In the genomic region with DNA sequence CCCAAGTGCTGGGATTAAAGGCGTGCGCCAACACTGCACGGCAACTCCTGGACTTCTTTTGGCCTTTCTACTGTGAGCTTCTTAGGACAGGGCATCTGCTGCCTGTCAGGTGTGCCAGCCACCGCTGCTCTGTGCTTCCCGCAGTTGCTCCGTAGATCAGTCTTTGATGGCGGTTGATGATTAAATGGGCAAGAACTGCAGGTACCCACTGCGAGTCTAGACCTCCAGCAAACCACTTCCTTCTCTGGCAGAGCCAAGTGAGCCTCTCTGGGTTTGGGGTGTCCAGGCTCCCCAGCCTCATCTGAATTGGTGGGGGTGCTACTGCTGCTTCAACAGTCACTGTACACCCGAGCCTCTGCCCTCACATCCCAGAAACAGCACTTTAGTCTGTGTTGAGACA, we compare ENCODE assay signal across 13 mouse cellular contexts. TPM values are rescaled to one million over a fixed set of nuclear protein-coding genes. Genes with fewer than 3 reads are reported as not detected.
DNase-seq lines count a peak whose midpoint lies in the region; ATAC-seq and TF ChIP-seq lines count a peak whose summit lies in the region.
"Had no signal": no experiment of that assay in that cellular context is flagged by ENCODE, and none has a peak within 500 bp of the region (broad histone marks: within the 10 kb centered on the region; RNA-seq: fewer than 3 reads in every experiment).

No protein-coding gene starts in this region.

- 85% methylated on average over 9 of the region's 9 CpGs for WGBS in kidney, embryonic 15.5 days
- WGBS in spleen, adult 2 months = 45% methylated on average over 9 of the region's 9 CpGs

- H3K4me3 ChIP-seq in kidney, embryonic 15.5 days (replicated peaks) = no peak overlapping the region
- no peak overlapping the region for H3K4me3 ChIP-seq in spleen, adult 2 months (ENCODE audit: extremely low read depth, insufficient read depth, insufficient read length)
- no peak overlapping the region for H3K4me3 ChIP-seq in brown adipose tissue, adult 24 weeks (ENCODE audit: insufficient read depth, low read depth, low read length)
- H3K4me3 ChIP-seq: forebrain, embryonic 15.5 days; hindbrain, embryonic 13.5 days had no signal

- DNase-seq in kidney, postnatal 10 days = no peak
- DNase-seq in spleen, adult 2 months (ENCODE audit: low read depth in 1 of 2, low spot score in 2 of 2) = no peak
- no peak for DNase-seq in spleen, postnatal 10 days (ENCODE audit: low spot score in 2 of 2)
- DNase-seq in thymus, postnatal 4 days = peak; percentile 34
- DNase-seq in cerebellum, postnatal 25 days = no peak
- DNase-seq: cerebellum, postnatal 36 days; midbrain, embryonic 14.5 days; right cerebral cortex, postnatal 14 days had no signal

- H3K27me3 ChIP-seq in kidney, embryonic 15.5 days = no peaks in the 10 kb centered on the region
- no peaks in the 10 kb centered on the region for H3K27me3 ChIP-seq in spleen, adult 2 months (ENCODE audit: control insufficient read depth, insufficient read depth, low read length)
- H3K27me3 ChIP-seq: forebrain, embryonic 15.5 days; hindbrain, embryonic 13.5 days had no signal

- H3K4me2 ChIP-seq in kidney, embryonic 15.5 days = no peak overlapping the region
- H3K4me2 ChIP-seq: forebrain, embryonic 15.5 days; hindbrain, embryonic 13.5 days had no signal

- no peak for ATAC-seq in kidney, embryonic 15.5 days (replicated peaks; ENCODE audit: low FRiP score)
- ATAC-seq: forebrain, embryonic 15.5 days had no signal

- H3K36me3 ChIP-seq in kidney, embryonic 15.5 days = peaks cover 15% of the 10 kb centered on the region
- H3K36me3 ChIP-seq in spleen, adult 2 months (ENCODE audit: control insufficient read depth, insufficient read depth, low read length) = no peaks in the 10 kb centered on the region
- H3K36me3 ChIP-seq: forebrain, embryonic 15.5 days had no signal

- TF ChIP-seq POLR2A in spleen, adult 2 months (IDR thresholded peaks at IDR 0.05; ENCODE audit: low read depth, low read length) = no peak

- H3K9ac ChIP-seq in kidney, embryonic 15.5 days = no peak overlapping the region
- H3K9ac ChIP-seq: forebrain, embryonic 15.5 days; hindbrain, embryonic 13.5 days had no signal

- no peaks in the 10 kb centered on the region for H3K9me3 ChIP-seq in kidney, embryonic 15.5 days (replicated peaks)
- H3K9me3 ChIP-seq: forebrain, embryonic 15.5 days; hindbrain, embryonic 13.5 days had no signal

- H3K4me1 ChIP-seq in kidney, embryonic 15.5 days = peaks cover 62% of the 10 kb centered on the region
- H3K4me1 ChIP-seq in spleen, adult 2 months (ENCODE audit: control insufficient read depth, insufficient read depth, insufficient read length) = peaks cover 51% of the 10 kb centered on the region
- peaks cover 38% of the 10 kb centered on the region for H3K4me1 ChIP-seq in brown adipose tissue, adult 24 weeks (ENCODE audit: control insufficient read depth, insufficient read depth, insufficient read length, low read length)

- no peak for TF ChIP-seq CTCF in spleen, adult 2 months (IDR thresholded peaks at IDR 0.05; ENCODE audit: extremely low read depth, insufficient read depth, insufficient read length, insufficient replicate concordance)

- peak overlapping the region; percentile 90 for H3K27ac ChIP-seq in kidney, embryonic 15.5 days
- peak overlapping the region; percentile 95 for H3K27ac ChIP-seq in spleen, adult 2 months (ENCODE audit: insufficient read depth, low read length)
- peak overlapping the region; percentile 99 for H3K27ac ChIP-seq in brown adipose tissue, adult 24 weeks (replicated peaks; ENCODE audit: low read depth, low read length)
- H3K27ac ChIP-seq: forebrain, embryonic 15.5 days; hindbrain, embryonic 13.5 days had no signal

RNA-seq across cellular contexts. Expression of a gene that starts 11.0 kb away (rescaled TPM):
- polyA plus RNA-seq in kidney, embryonic 15.5 days (2015; fragmentation: Nextera tagmentation; extraction: Ambion mirVana) = 51.7 and 56.1 TPM in 2 replicates
- polyA plus RNA-seq in spleen, adult 2 months (2012; rRNA removed) = 63.8 and 76.1 TPM in 2 replicates
- 10.6 and 12.2 TPM in 2 replicates for polyA plus RNA-seq in brown adipose tissue, adult 24 weeks (2012; ENCODE audit: insufficient read depth, insufficient read length, missing spikeins)

RNA-seq across cellular contexts. Expression of a gene that starts 33.0 kb away (rescaled TPM):
- 24.6 and 25.0 TPM in 2 replicates for polyA plus RNA-seq in kidney, embryonic 15.5 days (2015; fragmentation: Nextera tagmentation; extraction: Ambion mirVana)
- 19.6 and 28.2 TPM in 2 replicates for polyA plus RNA-seq in spleen, adult 2 months (2012; rRNA removed)
- 11.4 and 18.4 TPM in 2 replicates for polyA plus RNA-seq in brown adipose tissue, adult 24 weeks (2012; ENCODE audit: insufficient read depth, insufficient read length, missing spikeins)

RNA-seq across cellular contexts. Expression of a gene that starts 41.8 kb away (rescaled TPM):
- 1,539 and 1,600 TPM in 2 replicates for polyA plus RNA-seq in kidney, embryonic 15.5 days (2015; fragmentation: Nextera tagmentation; extraction: Ambion mirVana)
- polyA plus RNA-seq in spleen, adult 2 months (2012; rRNA removed) = 2,439 and 2,476 TPM in 2 replicates
- 575 and 685 TPM in 2 replicates for polyA plus RNA-seq in brown adipose tissue, adult 24 weeks (2012; ENCODE audit: insufficient read depth, insufficient read length, missing spikeins)

RNA-seq across cellular contexts. Expression of a gene that starts 47.6 kb away (rescaled TPM):
- polyA plus RNA-seq in kidney, embryonic 15.5 days (2015; fragmentation: Nextera tagmentation; extraction: Ambion mirVana) = 44.3 and 49.3 TPM in 2 replicates
- polyA plus RNA-seq in spleen, adult 2 months (2012; rRNA removed) = 48.3 and 61.8 TPM in 2 replicates
- polyA plus RNA-seq in brown adipose tissue, adult 24 weeks (2012; ENCODE audit: insufficient read depth, insufficient read length, missing spikeins) = 9.9 and 15.0 TPM in 2 replicates

RNA-seq across cellular contexts. Expression of a gene that starts 51.4 kb away (rescaled TPM):
- polyA plus RNA-seq in kidney, embryonic 15.5 days (2015; fragmentation: Nextera tagmentation; extraction: Ambion mirVana) = 0.61 and 1.2 TPM in 2 replicates
- polyA plus RNA-seq in spleen, adult 2 months (2012; rRNA removed) = 284 and 435 TPM in 2 replicates
- not detected in 2 replicates for polyA plus RNA-seq in brown adipose tissue, adult 24 weeks (2012; ENCODE audit: insufficient read depth, insufficient read length, missing spikeins)
- polyA plus RNA-seq: forebrain, embryonic 15.5 days; hindbrain, embryonic 13.5 days; liver, embryonic 16.5 days; midbrain, embryonic 14.5 days had no signal
